Mouse (Mus musculus): ENCODE data around the gene Acot2.
"Not testable (repeated sequence)": the region's sequence is repeated elsewhere in the genome, so short reads cannot be mapped to it uniquely, and the experiment has no call there.

Acot2 gene

GRCm38 (mm10) chr12:83987583-83988441, at the start of gene Acot2:
Gene Acot2, plus strand, starts transcription at chr12:83987861.
- peak; percentile 70 for DNase-seq

DNA sequence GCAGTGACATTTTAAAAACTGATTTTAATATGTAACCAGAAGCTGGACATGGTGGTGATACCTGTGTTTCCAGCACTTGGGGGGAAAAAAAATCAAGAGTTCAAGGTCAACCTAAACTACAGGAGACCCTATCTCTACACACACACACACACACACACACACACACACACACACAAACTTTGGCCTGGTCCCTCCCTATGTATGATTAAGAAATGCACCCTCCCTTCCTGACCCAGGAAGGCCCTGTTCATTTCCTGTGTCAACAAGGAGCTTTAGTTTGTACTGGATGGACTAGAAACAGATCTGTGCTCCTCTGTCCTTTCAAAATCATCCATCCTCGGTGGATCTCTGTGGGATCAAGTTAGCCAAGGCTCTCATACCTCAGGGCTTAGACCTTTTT, 49.1 kb upstream of the Acot2 start:
- DNase-seq, result not testable (repeated sequence)

DNA sequence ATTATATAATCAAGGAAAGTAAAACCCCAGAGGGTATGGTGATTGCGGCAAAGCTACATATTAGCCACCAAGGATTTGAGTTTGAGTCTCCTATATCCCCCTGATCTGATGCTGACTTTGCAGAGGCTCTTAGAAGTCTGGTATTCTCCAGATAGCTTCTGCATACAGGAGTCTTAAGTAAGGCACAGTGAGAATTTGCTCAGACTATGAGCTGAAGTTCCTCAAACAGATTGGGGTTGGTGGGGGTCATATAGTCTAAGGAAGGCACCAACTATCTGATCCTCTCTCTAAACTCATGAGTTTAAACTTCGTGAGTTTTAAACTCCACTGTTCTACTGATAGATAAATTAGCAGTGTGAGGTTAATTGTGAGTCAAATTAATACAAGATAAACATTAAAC, 48.3 kb upstream of the Acot2 start:
- DNase-seq, result no peak

DNA sequence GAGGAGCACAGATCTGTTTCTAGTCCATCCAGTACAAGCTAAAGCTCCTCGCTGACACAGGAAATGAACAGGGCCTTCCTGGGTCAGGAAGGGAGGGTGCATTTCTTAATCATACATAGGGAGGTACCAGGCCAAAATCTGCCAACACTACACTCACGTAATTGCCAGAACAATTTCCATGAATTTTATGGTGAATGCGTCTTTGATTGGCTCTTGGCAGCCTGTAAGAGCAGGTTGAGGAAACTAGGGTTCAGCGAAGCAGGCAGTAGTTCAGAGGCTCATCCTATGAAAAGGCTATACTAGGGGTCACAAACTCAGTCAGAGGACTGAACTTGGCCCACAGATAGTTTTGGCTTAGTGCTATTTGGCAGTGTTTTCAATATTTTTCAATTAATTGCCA, 47.6 kb upstream of the Acot2 start:
- no peak for DNase-seq

GRCm38 (mm10) chr12:83941938-83942337, 45.7 kb upstream of the Acot2 start:
- no peak for DNase-seq

DNA sequence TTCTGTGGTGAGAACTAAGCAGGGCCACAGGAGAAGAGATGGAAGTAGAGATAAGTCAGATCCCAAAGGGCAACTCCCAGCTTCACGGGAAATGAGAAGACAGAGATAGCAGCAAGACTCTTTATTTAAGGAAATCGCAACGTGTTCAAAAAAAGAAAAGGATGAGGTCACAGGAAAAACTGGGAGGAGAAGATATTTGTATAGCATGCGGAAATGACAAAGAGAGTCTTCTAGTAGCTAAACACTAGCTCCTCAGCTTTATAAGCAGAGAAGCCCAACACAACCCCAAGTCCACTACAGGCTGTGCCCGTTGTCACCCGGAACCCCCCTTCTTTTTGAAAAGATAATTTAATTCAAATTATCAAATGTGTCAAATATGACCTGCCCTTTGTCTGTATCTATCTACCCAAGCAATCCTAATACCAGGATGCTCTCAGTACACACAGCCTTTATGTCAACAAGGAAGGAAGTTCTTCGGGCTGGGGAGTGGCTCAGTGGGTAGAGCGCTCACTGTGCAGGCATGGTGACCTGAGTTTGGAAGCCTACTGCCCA, 40.3 kb upstream of the Acot2 start:
- no peak for DNase-seq

- DNase-seq, result no peak
These were observed 38.6 kb upstream of the Acot2 start for GRCm38 (mm10) chr12:83949043-83949442.

- DNase-seq, result no peak
These were observed 37.7 kb upstream of the Acot2 start for GRCm38 (mm10) chr12:83949776-83950492.

- DNase-seq, result peak; percentile 79
These were observed 37.2 kb upstream of the Acot2 start, which contains the start of gene Riox1 for GRCm38 (mm10) chr12:83950493-83950839. Gene Riox1, plus strand, starts transcription at chr12:83950608.

GRCm38 (mm10) chr12:83950840-83951701, 36.6 kb upstream of the Acot2 start:
- peak; percentile 30 for DNase-seq

DNA sequence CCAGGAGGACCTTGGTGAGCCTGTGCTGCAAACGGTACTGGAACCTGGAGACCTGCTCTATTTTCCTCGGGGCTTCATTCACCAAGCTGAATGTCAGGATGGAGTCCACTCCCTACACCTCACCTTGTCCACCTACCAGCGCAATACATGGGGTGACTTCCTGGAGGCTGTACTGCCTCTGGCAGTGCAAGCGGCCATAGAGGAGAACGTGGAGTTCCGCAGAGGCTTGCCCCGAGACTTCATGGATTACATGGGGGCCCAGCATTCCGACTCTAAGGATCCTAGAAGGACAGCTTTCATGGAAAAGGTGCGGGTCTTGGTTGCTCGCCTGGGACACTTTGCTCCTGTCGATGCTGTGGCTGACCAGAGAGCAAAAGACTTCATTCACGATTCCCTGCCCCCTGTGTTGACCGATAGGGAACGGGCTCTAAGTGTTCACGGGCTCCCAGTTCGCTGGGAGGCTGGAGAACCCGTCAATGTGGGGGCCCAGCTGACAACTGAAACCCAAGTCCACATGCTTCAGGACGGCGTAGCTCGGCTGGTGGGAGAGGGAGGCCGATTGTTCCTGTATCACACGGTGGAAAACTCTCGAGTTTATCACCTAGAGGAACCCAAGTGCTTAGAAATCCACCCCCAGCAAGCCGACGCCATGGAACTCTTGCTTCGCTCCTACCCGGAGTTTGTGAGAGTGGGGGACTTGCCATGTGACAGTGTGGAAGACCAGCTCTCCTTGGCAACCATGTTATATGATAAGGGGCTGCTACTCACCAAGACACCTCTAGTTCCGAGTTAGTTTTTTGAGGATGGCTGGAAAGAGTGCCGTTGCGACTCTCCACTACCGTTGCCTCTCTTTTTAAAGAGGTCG, 35.7 kb upstream of the Acot2 start:
- no peak for DNase-seq

DNA sequence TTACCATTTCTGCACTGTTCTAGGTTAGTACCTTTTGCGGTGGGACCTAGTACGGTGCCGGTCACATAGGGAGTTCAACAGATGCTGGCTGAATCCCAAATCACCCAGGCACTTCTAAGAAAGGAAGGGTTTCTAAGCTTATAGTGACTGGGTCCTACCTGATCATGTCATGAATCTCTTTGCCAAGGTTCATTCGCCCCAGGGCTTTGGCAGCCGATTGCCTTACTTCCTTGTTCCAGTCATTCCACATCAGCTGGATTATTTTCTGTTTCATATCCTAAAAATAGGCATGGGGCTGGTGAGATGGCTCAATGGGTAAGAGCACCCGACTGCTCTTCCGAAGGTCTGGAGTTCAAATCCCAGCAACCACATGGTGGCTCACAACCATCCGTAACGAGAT, 29.4 kb upstream of the Acot2 start:
- no peak for DNase-seq

DNA sequence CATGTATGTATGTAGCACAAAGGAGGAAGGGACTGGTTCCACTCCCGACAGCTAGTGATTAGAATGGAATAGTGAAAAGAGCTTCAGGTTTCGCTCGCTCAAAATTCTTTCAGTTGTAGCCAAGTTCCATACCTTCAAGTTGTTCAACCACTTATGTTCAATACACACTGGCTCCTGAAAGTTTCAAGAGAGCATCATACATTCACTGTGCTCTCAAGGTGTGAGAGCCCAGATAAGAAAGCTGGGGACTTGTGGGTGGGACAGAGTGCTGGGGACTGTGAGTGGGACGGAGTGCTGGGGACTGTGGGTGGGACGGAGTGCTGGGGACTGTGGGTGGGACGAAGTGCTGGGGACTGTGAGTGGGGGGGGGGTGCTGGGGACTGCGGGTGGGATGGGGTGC, 22.4 kb upstream of the Acot2 start:
- no peak for DNase-seq

- no peak for DNase-seq
These were observed 15.5 kb upstream of the Acot2 start for GRCm38 (mm10) chr12:83972117-83972516.

DNA sequence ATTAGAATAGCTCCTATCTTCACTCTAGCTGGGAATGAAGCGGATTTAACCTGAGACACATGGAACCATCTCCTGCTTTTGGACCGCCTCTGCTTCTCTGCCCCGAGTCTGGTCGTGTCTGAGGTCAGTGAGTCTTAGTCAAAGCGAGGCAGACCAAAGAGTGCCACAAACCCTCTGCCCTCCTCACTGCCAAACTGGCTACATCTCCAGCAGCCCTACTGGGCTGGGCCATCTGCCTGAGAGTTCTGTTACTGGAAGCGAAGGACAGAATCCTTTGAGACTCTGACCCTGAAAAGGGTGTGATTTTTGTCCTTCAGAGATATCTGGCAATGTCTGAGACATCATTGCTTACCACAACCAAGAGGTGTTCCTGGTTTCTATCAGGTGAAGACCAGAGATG, 8.8 kb upstream of the Acot2 start:
- DNase-seq, result peak; percentile 69

GRCm38 (mm10) chr12:83981615-83982014, 6.0 kb upstream of the Acot2 start:
- DNase-seq, result no peak

DNA sequence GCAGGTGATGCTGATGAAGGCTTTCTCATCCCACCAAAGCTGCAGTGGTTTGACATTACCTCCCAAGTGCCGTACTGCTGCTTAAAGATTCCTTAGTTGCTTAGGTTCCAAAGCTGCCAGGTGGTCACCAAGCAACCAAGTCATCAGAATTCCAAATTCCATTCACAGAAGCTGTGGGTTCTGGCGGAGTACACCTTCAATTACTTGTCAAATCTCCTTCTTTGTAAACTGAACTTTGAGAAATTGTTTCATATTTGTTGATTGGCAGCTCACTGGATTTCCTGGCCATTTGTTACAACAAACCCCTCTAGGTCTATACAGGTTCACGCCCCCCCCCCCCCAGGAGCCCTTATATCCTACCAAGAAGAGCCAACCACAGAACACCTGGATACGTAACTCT, 2.9 kb upstream of the Acot2 start, which contains the start of gene Heatr4:
Gene Heatr4 (minus strand): TSS at position 101 of the 400 bp plus-strand sequence.
- DNase-seq, result no peak

DNA sequence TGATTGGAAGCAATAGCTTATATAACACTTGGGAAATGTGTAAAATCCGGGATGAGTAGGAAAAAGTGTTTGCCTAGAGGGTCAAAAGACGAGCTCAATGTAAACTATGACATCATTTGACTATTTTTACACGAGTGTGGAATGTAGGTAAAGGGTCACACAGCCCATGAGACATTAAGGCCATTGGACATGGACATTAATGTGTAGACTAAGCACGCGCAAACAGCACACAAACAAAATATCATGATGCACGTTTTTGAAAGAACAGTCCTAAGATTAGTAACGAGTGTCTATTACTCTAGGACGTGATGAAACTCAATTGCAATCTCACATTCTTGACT, 449 bp upstream of the Acot2 start:
- no peak for DNase-seq

- no peak for DNase-seq
These were observed 822 bp downstream of the Acot2 start for GRCm38 (mm10) chr12:83988483-83988882.

DNA sequence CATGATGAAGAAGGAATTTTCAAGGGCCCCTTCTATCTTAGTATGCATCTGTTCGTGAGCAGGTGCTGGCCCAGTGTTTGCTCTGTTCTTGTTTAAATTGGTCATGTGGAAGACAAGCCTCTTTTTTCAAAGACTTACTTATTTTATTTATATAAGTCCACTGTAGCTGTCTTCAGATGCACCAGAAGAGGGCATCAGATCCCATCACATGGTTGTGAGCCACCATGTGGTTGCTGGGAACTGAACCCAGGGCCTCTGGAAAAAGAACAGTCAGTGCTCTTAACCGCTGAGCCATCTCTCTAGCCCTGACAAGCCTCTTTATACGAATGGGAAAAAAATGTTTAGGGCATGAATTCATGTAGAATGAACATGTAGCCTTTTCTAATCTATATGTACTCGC, 1.7 kb downstream of the Acot2 start:
- no peak for DNase-seq

GRCm38 (mm10) chr12:83997221-83997620, 9.6 kb downstream of the Acot2 start:
- DNase-seq, result no peak

Measured in cerebellum, adult 8-10 months (tissue).